Mouse (Mus musculus): ENCODE results near the gene Ick. TPM values are rescaled to one million over a fixed set of nuclear protein-coding genes. Genes with fewer than 3 reads are reported as not detected.
"Not testable (repeated sequence)": the region's sequence is repeated elsewhere in the genome, so short reads cannot be mapped to it uniquely, and the experiment has no call there.

Ick gene
- total RNA-seq, 2 experiments from 2014 or later: 5.4 to 7.5 TPM

DNA sequence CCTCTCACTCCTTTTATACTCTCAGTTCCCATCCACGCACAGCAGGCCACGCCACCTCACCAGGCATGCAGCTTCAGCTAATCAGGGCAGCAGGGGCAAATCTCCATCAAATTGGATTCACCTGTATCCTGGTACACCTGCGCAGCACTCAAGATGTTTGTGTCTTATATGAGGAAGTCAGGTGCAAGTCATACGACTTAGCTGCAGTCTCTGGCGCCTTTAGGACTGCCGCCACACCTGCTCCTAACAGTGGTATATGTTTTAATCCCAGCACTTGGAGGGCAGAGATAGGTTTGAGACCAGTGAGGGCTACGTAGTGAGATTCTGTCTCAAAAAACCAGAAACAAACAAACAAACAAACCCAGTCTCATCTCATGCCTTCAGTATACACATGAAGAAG, 73.5 kb downstream of the Ick start, which contains the start of gene Gsta4:
Gene Gsta4, plus strand, starts transcription at position 301 of the 400 bp plus-strand sequence.
- DNase-seq; intact Hi-C loops (cut with DNase I): not testable (repeated sequence)

- intact Hi-C loops (cut with DNase I): no loop called here
- DNase-seq: no peak
Observed at GRCm38 (mm10) chr9:78185686-78186085, 76.7 kb downstream of the Ick start.

DNA sequence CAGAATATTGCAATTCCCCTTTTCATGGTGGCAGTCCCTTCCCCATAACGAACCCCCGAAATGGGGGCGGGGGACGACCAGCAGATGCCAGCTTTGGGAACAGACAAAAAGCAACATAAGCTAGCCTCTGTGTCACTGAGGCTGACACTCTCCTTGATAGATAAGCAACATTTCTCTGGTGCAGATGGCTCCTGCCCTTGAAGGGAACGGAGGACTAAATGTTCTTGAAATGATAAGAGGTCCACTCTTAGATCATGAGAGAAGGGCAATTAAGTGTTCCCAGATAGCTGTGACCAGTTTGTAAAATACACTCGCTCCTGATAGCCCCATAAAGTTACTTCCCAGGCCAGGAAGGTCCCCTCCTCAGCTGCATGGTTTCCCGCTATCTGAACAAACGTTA, 79.9 kb downstream of the Ick start:
- intact Hi-C loops (cut with DNase I): no loop called here

GRCm38 (mm10) chr9:78190651-78191634, 82.0 kb downstream of the Ick start:
- no peak for DNase-seq
- intact Hi-C loops (cut with DNase I): no loop called here

More for the DNA sequence above, 79.9 kb downstream of the Ick start:
- no peak for DNase-seq

- intact Hi-C loops (cut with DNase I): no loop called here
- no peak for DNase-seq
Observed at GRCm38 (mm10) chr9:78191736-78192135, 82.7 kb downstream of the Ick start.

- intact Hi-C loops (cut with DNase I): no loop called here
- DNase-seq: peak in 1 of 2 experiments; percentile 17
Observed at GRCm38 (mm10) chr9:78193902-78194597, 85.1 kb downstream of the Ick start.

GRCm38 (mm10) chr9:78195034-78195433, 86.0 kb downstream of the Ick start:
- intact Hi-C loops (cut with DNase I): no loop called here
- DNase-seq: no peak

DNA sequence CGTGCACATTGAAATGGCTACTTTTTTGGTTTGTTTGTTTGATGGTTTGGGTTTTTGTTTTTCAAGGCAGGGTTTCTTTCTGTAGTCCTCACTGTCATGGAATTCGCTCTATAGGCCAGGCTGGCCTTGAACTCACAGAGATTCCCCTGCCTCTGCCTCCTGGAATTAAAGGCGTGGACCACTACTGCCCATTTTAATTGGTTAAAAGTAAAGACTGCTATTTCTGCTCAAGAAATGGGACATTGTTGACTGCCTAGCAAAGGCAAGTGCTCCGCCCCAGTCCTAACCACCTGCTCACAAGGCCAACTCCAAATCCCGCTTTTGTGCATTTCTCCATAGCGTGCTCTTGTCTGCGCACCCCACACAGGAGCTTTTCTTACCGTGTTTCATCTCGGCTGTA, 88.8 kb downstream of the Ick start:
- DNase-seq: no peak
- intact Hi-C loops (cut with DNase I): no loop called here

DNA sequence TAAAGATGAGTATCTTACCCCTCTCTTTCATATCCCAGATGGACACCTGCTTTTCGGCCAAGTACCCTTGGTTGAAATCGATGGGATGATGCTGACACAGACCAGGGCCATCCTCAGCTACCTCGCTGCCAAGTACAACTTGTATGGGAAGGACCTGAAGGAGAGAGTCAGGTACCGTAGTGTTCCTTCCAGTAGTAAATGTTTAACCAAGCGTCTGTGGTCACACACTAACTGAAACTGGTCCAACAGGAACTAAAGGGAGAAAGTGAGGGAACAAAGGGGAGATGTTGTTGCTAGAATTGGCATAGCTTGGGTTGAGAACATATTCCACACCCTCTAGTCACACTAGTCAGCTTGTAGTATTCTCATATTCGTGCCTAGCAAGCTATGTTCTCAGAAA, 95.2 kb downstream of the Ick start:
- DNase-seq: no peak
- intact Hi-C loops (cut with DNase I): no loop called here

- intact Hi-C loops (cut with DNase I): no loop called here
- no peak for DNase-seq
Observed at GRCm38 (mm10) chr9:78208956-78209355, 100.0 kb downstream of the Ick start.

DNA sequence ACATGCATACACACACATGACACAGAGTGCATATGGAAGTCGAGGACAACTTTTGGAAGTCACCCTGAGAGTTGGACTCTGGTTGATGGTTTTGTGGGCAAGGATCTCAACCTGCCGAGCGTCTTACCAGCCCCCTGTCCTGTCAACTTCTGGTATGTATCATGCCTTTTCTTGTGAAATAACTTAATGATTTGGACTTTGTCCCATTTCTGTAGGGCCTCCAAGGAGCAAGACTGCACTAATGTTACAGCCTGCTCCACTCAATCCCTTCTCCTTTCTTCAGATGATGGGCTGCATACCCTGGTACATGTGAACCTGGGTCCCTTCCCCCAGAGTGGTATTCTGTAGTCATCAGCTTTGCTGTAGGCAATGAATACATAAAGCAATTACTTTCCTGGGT, 101.1 kb downstream of the Ick start:
- no peak for DNase-seq
- intact Hi-C loops (cut with DNase I): no loop called here

DNA sequence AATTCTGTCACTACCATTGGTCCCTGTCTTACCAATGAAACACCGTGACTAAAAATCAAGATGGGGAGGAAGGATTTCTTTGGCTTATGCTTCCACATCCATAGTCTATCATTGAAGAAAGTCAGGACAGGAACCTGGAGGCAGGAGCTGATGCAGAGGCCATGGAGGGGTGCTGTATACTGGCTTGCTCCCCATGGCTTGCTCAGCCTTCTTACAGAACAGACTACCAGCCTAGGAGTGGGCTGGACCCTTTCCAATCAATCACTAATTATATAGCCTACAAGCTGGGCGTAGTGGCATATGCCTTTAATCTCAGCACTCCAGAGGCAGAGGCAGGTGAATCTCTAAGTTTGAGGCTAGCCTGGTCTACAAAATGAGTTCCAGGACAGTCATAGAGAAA, 101.8 kb downstream of the Ick start:
- intact Hi-C loops (cut with DNase I): no loop called here

GRCm38 (mm10) chr9:78211521-78211920, 102.5 kb downstream of the Ick start:
- no peak for DNase-seq
- intact Hi-C loops (cut with DNase I): no loop called here

More for the DNA sequence above, 101.8 kb downstream of the Ick start:
- DNase-seq: no peak

DNA sequence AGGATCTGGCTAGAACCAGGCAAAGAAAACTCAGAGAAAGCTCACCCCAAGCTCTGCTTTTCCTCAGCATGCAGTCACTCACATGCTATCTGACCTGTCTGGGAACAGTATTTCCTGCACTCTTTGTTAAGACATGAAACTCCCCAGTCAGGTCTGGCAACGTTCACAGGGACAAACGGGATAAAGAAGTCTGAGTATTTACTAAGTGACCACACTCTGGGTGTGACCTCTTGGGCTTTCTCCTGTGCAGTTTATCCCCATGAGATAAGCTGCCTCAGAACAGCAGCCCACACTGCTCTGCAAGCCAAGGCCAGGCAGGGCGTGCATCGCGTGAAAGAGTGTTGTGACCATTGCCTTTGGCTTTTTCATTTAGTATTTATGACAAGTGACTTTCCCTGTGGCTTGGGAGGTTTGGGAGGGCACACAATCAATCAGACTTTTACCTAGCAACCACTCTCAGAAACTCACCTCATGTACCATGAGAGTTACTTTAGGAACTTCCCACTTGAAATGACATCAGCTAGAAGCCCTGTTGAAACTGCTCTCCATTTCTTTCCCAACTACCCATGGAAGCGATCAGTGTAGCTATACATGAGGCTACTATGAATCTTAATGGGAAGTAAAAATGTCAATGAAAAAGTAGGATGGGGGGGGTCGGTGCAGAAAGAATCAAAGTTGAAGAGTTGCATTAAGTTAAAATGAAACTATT, 103.5 kb downstream of the Ick start:
- intact Hi-C loops (cut with DNase I): no loop called here
- DNase-seq: no peak

GRCm38 (mm10) chr9:78217074-78217473, 108.1 kb downstream of the Ick start:
- intact Hi-C loops (cut with DNase I): no loop called here
- DNase-seq: no peak

Other genes with a start within 250 kb of the Ick start
- gene Elovl5, start 191.8 kb upstream of the Ick start, total RNA-seq (2021): 10 to 100 TPM in 1 of 2 experiments, 1 to 10 TPM in 1; 9.6 to 11.4 TPM
- not detected for gene Gcm1, start 57.3 kb upstream of the Ick start, total RNA-seq (2021)
- 10 to 100 TPM; 52.0 to 62.9 TPM for gene Fbxo9, start 127 bp upstream of the Ick start, total RNA-seq (2021)
- 10 to 100 TPM; 10.8 to 14.3 TPM for gene Gsta4, start 73.6 kb downstream of the Ick start, total RNA-seq (2021)
- gene Gsta1, start 121.5 kb downstream of the Ick start, total RNA-seq (2021): not detected
- gene Gm3776, start 147.9 kb downstream of the Ick start, total RNA-seq (2021): not detected
- gene Gm10639, start 180.7 kb downstream of the Ick start, total RNA-seq (2021): not detected
- not detected for gene Omt2a, start 205.6 kb downstream of the Ick start, total RNA-seq (2021)
- not detected for gene Omt2b, start 218.4 kb downstream of the Ick start, total RNA-seq (2021)
- not detected for gene Gsta2, start 246.6 kb downstream of the Ick start, total RNA-seq (2021)

Measured in gastrocnemius, postnatal 36 days (tissue).